Mouse (Mus musculus) stomach, embryonic 14.5 days (tissue): Measurements from ENCODE around the gene AW549877. TPM values are rescaled to one million over a fixed set of nuclear protein-coding genes. Genes with fewer than 3 reads are reported as not detected.
A peak's percentile ranks its signal among the peaks of the same experiment; 100 is the strongest.

ENCODE experiments used
- ATAC-seq: fragments of 200-750 bp; cut with Nextera tagmentation; 2 replicates; pipeline ENCODE4 v1.8.0; 2017; ENCODE audit warnings: low read depth, moderate TSS enrichment; ENCODE audit not compliant: insufficient number of reproducible peaks, insufficient read depth, low FRiP score
- H3K27ac ChIP-seq: fragments of 300-500 bp; sonication (generic); 2 replicates; pipeline ENCODE4 v1.5.1; 2014; ENCODE audit warnings: mild to moderate bottlenecking, low read length, moderate library complexity, mixed read lengths
- H3K27me3 ChIP-seq: fragments of 300-500 bp; sonication (generic); 2 replicates; pipeline ENCODE4 v1.6.1; 2014; ENCODE audit warnings: low read length, control low read depth, mixed read lengths; ENCODE audit not compliant: control insufficient read depth, insufficient read depth
- H3K36me3 ChIP-seq: fragments of 300-500 bp; sonication (generic); 2 replicates; pipeline ENCODE4 v1.6.1; 2014; ENCODE audit warnings: mild to moderate bottlenecking, control low read depth, low read length, moderate library complexity, mixed read lengths; ENCODE audit not compliant: control insufficient read depth, insufficient read depth
- H3K4me1 ChIP-seq: fragments of 300-500 bp; sonication (generic); 2 replicates; pipeline ENCODE4 v1.6.1; 2014; ENCODE audit warnings: low read length, control low read depth, mixed read lengths; ENCODE audit not compliant: control insufficient read depth, insufficient read depth
- H3K4me2 ChIP-seq: fragments of 300-500 bp; sonication (generic); replicated peaks from 2 replicates; pipeline ENCODE4 v1.6.1; 2014; ENCODE audit warnings: low read depth, low read length, control low read depth
- H3K4me3 ChIP-seq: fragments of 300-500 bp; sonication (generic); 2 replicates; pipeline ENCODE4 v1.5.1; 2014; ENCODE audit warnings: low read depth, low read length, control low read depth
- H3K9ac ChIP-seq: fragments of 300-500 bp; sonication (generic); replicated peaks from 2 replicates; pipeline ENCODE4 v1.6.1; 2014; ENCODE audit warnings: low read depth, mild to moderate bottlenecking, control low read depth, low read length, moderate library complexity, mixed read lengths
- H3K9me3 ChIP-seq: fragments of 300-500 bp; sonication (generic); 2 replicates; pipeline ENCODE4 v1.6.1; 2016; ENCODE audit warnings: low read depth, low read length, control low read depth; ENCODE audit not compliant: control insufficient read depth
- WGBS: fragments of 180-500 bp; shearing (Covaris S2); extraction: QIAGEN DNeasy Blood & Tissue Kit; methylation state at CpG from one replicate; pipeline ENCODE4 v1.1.7; 2014; 5-methylcytosine and 5-hydroxymethylcytosine counted together
- polyA plus RNA-seq: library from polyadenylated mRNA; unstranded; fragments of >200 nt; fragmentation: Nextera tagmentation; extraction: Ambion mirVana; gene quantifications from 2 replicates; pipeline ENCODE4 v1.2.1, GENCODE M21; 2014

Gene AW549877
- polyA plus RNA-seq, 1 experiment from 2014 or later = 53.5 TPM

- Histone ChIP-seq H3K4me3 (peak overlapping the region; percentile 67), H3K4me2 (peak overlapping the region; percentile 56), H3K27me3 (no peaks in the 10 kb centered on the region), H3K4me1 (peaks cover 7% of the 10 kb centered on the region; the same call in 1 of the 2 replicates), H3K9me3 (no peaks in the 10 kb centered on the region), H3K36me3 (no peaks in the 10 kb centered on the region), H3K9ac (peak overlapping the region; percentile 68), H3K27ac (peak overlapping the region; percentile 96)
- ATAC-seq = peak; percentile 84
- WGBS = under 1% methylated on average over 65 of the region's 65 CpGs
These were observed 31.5 kb upstream of the AW549877 start for GRCm38 (mm10) chr15:4026831-4027584.

GRCm38 (mm10) chr15:4026231-4026773 is 30.8 kb upstream of the AW549877 start, which contains the start of gene Oxct1:
Oxct1 (plus strand) TSS chr15:4026383.
- Histone ChIP-seq H3K27me3 (no peaks in the 10 kb centered on the region), H3K4me1 (peaks cover 7% of the 10 kb centered on the region; the same call in 1 of the 2 replicates), H3K9ac (peak within 1 kb of the TSS; percentile 68), H3K4me2 (peak within 1 kb of the TSS; percentile 56), H3K4me3 (peak within 1 kb of the TSS; percentile 67), H3K36me3 (no peaks in the 10 kb centered on the region), H3K27ac (peak within 1 kb of the TSS; percentile 96), H3K9me3 (no peaks in the 10 kb centered on the region)
- WGBS = under 1% methylated on average over 45 of the region's 45 CpGs
- ATAC-seq = peak; percentile 93

- H3K9me3 ChIP-seq = no peaks in the 10 kb centered on the region
- H3K4me1 ChIP-seq = peaks cover 7% of the 10 kb centered on the region; the same call in 1 of the 2 replicates
- no peak overlapping the region for H3K9ac ChIP-seq
- H3K4me2 ChIP-seq = peak overlapping the region; percentile 56; the same call in 1 of the 2 replicates
- H3K4me3 ChIP-seq = peak overlapping the region; percentile 67
- 68% methylated on average over 11 of the region's 11 CpGs for WGBS
- no peaks in the 10 kb centered on the region for H3K36me3 ChIP-seq
- H3K27me3 ChIP-seq = no peaks in the 10 kb centered on the region
- ATAC-seq = no peak
- H3K27ac ChIP-seq = no peak overlapping the region
These were observed 30.0 kb upstream of the AW549877 start for GRCm38 (mm10) chr15:4025508-4025904.

- WGBS = 83% methylated on average over 13 of the region's 13 CpGs
- H3K4me2 ChIP-seq = no peak overlapping the region
- no peaks in the 10 kb centered on the region for H3K27me3 ChIP-seq
- peaks cover 7% of the 10 kb centered on the region; the same call in 1 of the 2 replicates for H3K4me1 ChIP-seq
- H3K36me3 ChIP-seq = no peaks in the 10 kb centered on the region
- H3K27ac ChIP-seq = no peak overlapping the region
- no peak overlapping the region for H3K9ac ChIP-seq
- ATAC-seq = no peak
- H3K9me3 ChIP-seq = no peaks in the 10 kb centered on the region
- H3K4me3 ChIP-seq = no peak overlapping the region
These were observed 29.4 kb upstream of the AW549877 start for GRCm38 (mm10) chr15:4024726-4025507.

DNA sequence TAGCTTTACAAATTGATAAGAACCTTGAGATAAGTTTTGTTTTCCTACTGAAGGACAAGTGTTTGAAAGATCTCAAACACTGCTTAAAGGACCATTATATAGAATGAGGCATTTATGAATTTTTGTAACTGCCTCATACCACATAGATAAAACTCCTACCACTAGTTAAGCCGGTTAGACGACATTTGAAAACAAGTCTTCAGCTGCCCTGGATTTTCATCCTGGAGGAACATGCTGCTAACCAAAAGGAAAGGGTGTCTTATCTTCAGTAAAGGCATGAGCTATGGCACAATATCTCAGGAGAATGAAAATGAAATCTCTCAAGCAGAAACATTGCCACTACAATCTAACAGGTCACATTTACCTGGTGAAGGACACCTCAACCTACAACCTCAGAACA is 28.2 kb upstream of the AW549877 start:
- Histone ChIP-seq H3K36me3 (no peaks in the 10 kb centered on the region), H3K4me2 (no peak overlapping the region), H3K4me1 (peaks cover 7% of the 10 kb centered on the region; the same call in 1 of the 2 replicates), H3K4me3 (no peak overlapping the region), H3K9me3 (no peaks in the 10 kb centered on the region), H3K27me3 (no peaks in the 10 kb centered on the region), H3K9ac (no peak overlapping the region), H3K27ac (no peak overlapping the region)
- no peak for ATAC-seq
- 72% methylated on average over 2 of the region's 2 CpGs for WGBS

- H3K9me3 ChIP-seq = no peaks in the 10 kb centered on the region
- no peak overlapping the region for H3K9ac ChIP-seq
- 59% methylated on average over 4 of the region's 4 CpGs for WGBS
- ATAC-seq = no peak
- no peaks in the 10 kb centered on the region for H3K4me1 ChIP-seq
- no peak overlapping the region for H3K4me2 ChIP-seq
- H3K27ac ChIP-seq = no peak overlapping the region
- H3K27me3 ChIP-seq = no peaks in the 10 kb centered on the region
- no peak overlapping the region for H3K4me3 ChIP-seq
- no peaks in the 10 kb centered on the region for H3K36me3 ChIP-seq
These were observed 25.2 kb upstream of the AW549877 start for GRCm38 (mm10) chr15:4020711-4021110.

GRCm38 (mm10) chr15:4013873-4014272 is 18.3 kb upstream of the AW549877 start:
- no peak overlapping the region for H3K27ac ChIP-seq
- 73% methylated on average over 2 of the region's 2 CpGs for WGBS
- no peaks in the 10 kb centered on the region for H3K27me3 ChIP-seq
- no peak overlapping the region for H3K4me3 ChIP-seq
- no peaks in the 10 kb centered on the region for H3K36me3 ChIP-seq
- no peaks in the 10 kb centered on the region for H3K9me3 ChIP-seq
- no peak overlapping the region for H3K4me2 ChIP-seq
- ATAC-seq = no peak
- no peak overlapping the region for H3K9ac ChIP-seq
- H3K4me1 ChIP-seq = no peaks in the 10 kb centered on the region

GRCm38 (mm10) chr15:4000536-4000935 is 5.0 kb upstream of the AW549877 start:
- ATAC-seq = no peak
- Histone ChIP-seq H3K9ac (no peak overlapping the region), H3K27ac (no peak overlapping the region), H3K36me3 (no peaks in the 10 kb centered on the region), H3K4me2 (no peak overlapping the region), H3K27me3 (no peaks in the 10 kb centered on the region), H3K4me1 (no peaks in the 10 kb centered on the region), H3K4me3 (no peak overlapping the region), H3K9me3 (no peaks in the 10 kb centered on the region)
- WGBS = 81% methylated on average over 2 of the region's 2 CpGs
